Mouse (Mus musculus) adrenal gland, adult 18-20 months (tissue): ENCODE results near the gene Tango6. TPM values are rescaled to one million over a fixed set of nuclear protein-coding genes. Genes with fewer than 3 reads are reported as not detected.
A peak's percentile ranks its signal among the peaks of the same experiment; 100 is the strongest.

Source experiments
- DNase-seq, 2 experiments: peaks; one replicate each; pipeline ENCODE4 v3.0.0; 2021 to 2022; ENCODE audit warnings: low spot score in 2 of 2
- long read RNA-seq, 2 experiments: library from polyadenylated mRNA; stranded (forward); transcript quantifications; one replicate each; pipeline ENCODE4 v2.0.0; 2021
- total RNA-seq, 2 experiments: library from RNA; stranded (reverse); gene quantifications; 1 replicate in 1 of 2; 2 replicates in 1 of 2; pipeline ENCODE4 v1.2.3; 2021

Tango6 gene
- 1 to 10 TPM; 7.1 to 8.4 TPM for total RNA-seq
- long read RNA-seq, experiment 1, full-length matches to known transcripts, result 6 of 9 reads
- long read RNA-seq, experiment 1, partial matches to known transcripts, result 1 of 9 reads
- long read RNA-seq, experiment 1, other reads (novel, unspliced or antisense), result 2 of 9 reads
- long read RNA-seq, experiment 2, full-length matches to known transcripts, result 23 of 32 reads
- long read RNA-seq, experiment 2, partial matches to known transcripts, result 7 of 32 reads
- long read RNA-seq, experiment 2, other reads (novel, unspliced or antisense), result 2 of 32 reads

GRCm38 (mm10) chr8:106682971-106683668, at the start of gene Tango6:
TSS of gene Tango6 (plus strand) at chr8:106683068.
- peak; percentile 92 for DNase-seq

- no peak for DNase-seq
Observed at GRCm38 (mm10) chr8:106633361-106634158, 49.3 kb upstream of the Tango6 start.

DNA sequence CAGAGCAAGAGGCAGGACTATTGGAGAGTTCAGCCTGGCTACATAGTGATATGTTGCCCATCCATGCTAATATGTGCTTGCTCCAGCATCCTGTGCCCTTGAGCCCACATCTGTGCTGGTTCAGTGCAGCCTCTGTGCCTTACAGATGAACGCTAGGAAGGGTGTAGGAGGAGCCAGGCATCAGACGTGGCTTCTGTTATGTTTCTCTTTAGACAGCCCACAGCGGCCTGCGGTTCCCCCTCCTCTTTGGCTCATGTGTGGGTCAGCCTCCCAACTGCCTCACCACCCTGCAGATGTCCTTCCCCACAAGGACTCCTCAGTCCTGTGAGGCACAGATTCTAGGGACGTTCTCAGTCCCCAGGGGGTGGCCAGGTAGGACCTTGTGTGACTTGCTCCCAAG, 47.6 kb upstream of the Tango6 start:
- DNase-seq, result no peak

GRCm38 (mm10) chr8:106637446-106637845, 45.4 kb upstream of the Tango6 start:
- no peak for DNase-seq

- DNase-seq, result no peak
Observed at GRCm38 (mm10) chr8:106638768-106639295, 44.0 kb upstream of the Tango6 start.

GRCm38 (mm10) chr8:106640212-106640611, 42.7 kb upstream of the Tango6 start:
- DNase-seq, result no peak

DNA sequence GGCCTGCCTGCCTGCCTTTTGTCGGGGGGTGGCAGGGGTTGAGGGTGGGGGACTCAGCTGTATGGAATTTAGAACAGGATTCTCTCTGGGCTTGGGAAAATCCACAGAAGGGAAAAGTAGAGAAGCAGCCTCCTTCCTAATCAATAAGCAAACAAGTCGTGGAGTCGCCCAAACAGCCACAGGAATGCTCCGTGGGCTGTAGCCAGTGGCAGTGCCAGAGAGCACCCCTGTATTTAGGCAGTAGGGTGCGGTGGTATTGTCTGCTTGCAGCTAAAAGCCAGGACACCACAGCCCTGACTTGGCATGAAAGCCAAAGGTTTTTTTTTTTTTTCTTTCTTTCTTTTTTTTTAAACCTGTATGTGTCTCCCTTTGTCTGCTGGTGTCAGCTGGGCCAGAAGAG, 41.9 kb upstream of the Tango6 start:
- no peak for DNase-seq

DNA sequence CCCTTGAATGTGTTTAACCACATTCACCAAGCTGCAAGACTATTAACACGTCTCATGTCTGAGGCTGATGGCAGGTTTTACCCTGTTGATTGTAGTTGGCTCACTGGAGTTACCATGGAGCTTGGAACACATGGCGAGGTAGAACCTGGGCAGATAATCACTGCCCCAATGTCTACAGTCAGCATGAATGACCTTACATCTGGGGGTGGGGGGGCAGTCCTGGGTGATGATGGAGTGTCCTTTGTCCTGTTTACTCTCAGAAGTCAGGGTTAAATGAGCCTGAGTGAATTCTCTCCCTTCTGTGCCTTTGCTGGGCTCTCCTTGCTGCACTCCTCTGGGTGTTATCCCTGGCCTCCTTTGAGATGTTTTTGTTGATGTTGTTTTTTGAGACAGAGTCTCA, 40.7 kb upstream of the Tango6 start:
- DNase-seq, result no peak

- DNase-seq, result no peak
Observed at GRCm38 (mm10) chr8:106643100-106643499, 39.8 kb upstream of the Tango6 start.

DNA sequence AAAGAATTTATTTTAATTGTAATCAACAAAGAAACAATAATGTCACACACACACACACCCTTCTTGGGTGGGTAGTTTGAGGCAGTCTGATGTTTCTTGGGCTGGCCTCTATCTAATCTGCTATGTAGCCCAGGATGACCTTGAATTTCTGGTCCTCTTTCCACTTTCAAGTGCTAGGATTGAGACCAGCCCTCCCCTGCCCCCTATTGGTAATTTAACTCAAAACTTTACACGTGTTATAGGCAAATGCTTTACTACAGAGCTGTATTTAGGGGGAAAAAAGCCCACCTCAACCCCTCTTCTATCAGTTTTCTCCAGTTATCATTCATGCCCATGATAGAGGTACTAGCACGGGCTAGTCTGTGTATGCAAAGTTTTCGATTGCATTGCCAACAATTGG, 37.9 kb upstream of the Tango6 start:
- no peak for DNase-seq

DNA sequence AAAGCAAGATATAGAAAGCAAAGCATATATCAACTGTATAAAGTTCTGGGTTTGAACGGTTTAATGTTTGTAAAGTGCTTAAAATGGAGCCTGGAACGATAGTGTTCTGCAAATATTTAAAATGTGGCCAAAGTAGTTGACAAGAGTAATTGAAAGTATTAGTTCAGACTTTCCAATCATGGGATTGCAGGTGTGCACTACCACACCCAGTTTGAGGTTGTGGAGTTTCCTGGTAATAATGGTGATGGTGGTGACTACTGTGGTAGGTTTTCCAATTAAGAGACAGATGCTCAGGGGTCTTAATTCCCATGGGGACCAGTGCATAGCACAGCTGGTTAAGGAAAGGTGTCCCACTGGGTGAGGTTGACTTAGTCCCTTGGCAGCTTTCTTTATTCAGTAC, 36.7 kb upstream of the Tango6 start:
- DNase-seq, result no peak

DNA sequence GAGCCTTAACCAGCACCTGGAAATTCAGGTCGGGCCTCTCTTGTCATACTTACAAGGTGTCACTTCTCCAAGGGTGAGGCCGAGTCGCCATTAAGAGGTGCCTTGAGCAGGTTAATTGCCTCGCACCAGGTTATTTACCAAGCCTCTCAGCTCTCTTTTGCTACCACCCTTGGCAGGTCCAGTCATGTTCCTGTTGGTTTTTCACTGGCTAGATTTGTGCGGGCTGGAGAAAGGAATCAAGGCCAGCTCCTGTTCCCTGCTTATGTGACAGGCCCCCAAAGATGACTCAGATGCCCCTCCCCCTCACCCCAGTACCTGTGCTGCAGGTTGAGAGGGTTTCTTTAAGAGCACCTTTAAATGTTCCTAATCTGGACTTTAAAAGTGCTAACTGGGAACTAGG, 36.1 kb upstream of the Tango6 start:
- no peak for DNase-seq

DNA sequence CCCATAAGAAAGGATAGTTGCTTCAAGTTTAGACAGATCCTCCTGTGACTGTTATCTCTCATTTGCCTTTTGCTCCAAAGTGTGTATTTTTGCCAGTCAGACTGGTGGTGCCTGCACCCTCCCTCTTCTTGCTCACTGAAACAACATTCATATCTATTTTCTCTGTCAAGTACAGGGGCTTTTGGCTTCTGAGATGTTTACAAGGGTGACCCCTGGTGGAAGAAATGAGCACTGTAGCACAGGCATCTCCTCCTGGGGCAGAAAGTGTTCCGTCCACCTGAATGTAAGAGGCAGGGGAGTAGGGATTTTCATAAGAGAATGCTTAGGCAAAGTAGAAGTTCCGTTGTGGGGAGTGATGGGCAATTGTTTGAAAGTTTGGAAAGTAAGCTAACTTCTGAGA, 35.5 kb upstream of the Tango6 start:
- peak; percentile 75 to 77 for DNase-seq

- no peak for DNase-seq
Observed at GRCm38 (mm10) chr8:106648421-106648820, 34.4 kb upstream of the Tango6 start.

DNA sequence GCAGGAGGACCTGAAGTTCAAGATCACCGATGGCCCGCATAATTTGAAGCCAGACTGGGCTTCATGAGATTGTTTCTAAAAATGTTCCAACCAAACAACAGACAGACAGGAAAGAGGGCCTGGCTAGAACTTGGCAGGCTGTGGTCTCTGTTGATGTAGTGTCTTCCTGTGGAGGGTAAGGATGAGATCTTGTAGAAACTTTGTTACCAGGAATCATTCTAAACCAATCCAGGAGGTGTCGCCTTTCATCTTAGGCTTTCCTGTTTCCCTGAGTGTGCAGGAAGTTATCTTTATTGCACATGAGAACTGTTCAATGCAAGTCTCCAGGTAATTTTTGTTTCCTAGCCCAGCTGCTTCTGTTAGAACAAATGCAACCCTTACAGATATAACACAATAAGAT, 30.9 kb upstream of the Tango6 start:
- no peak for DNase-seq

- DNase-seq, result no peak
Observed at GRCm38 (mm10) chr8:106656046-106656445, 26.8 kb upstream of the Tango6 start.

GRCm38 (mm10) chr8:106672786-106673185, 10.1 kb upstream of the Tango6 start:
- no peak for DNase-seq

DNA sequence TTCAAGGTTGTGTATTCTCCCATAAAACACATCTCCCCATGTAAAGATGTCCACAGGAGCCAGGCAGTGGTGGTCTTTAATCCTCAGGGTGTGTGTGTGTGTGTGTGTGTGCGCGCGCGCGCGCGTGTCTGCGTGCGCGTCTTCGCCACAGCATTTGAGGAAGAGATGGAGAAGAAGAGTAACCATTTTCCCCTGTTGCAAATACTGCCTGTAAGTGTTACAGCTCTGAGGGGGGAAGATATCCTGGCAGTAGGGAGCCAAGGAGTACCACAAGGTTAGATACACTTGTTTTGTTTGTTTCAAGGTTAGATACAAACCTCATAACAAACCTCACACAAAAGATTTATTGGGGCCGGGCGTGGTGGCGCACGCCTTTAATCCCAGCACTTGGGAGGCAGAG, 8.6 kb upstream of the Tango6 start:
- no peak for DNase-seq

DNA sequence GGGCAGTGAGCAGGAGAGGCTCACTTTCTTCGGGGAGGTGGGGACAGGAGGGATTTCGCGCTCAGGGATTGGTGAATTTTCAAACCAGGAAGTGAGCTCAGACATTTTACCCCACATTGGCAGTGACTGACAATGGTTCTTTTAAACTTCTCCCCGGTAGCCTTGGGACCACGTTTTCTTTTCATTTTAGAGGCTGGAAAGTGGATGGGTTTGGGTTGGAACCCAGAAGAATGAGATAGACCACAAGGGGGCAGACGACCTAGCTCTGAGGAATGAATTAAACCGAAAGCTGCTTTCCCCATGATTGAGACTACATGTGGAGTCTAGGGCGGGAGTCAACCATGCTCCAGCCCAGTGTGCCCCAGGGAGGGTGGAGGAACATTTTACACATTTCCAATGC, 8.0 kb upstream of the Tango6 start:
- DNase-seq, result no peak

DNA sequence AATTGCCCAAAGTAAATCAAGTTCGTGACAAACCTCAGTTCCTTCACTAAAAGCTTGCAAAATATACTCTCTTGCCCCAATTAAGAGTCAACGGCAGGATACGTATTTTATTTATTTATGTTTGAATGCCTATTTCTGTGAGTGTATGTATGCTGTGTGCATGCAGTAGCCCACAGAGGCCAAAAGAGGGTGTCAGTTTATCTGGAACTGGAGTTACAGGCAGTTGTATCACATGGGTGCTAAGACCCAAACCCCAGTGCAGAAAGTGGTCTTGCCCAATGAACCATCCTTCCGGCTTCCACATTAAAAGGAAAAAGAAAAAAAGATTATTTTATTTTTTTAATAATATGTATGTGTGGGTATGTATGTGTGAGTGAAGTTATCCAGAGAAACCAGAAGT, 1.5 kb downstream of the Tango6 start:
- DNase-seq, result no peak

DNA sequence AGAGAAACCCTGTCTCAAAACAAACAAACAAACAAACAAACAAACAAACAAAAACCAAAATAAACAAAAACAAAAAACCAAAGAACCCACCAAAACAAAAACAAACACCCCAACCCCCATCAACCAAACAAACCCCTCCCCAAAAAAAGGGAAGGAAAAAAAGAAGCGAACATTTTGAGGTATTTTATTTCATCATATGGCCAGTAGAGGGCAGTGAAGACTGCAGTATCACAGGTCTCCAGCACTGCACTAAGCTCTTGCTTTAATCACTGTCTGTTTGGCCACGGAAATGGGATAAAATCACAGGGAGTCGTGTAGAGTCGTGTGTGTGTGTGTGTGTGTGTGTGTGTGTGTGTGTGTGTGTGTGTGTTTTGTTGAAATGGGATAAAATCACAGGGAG, 4.6 kb downstream of the Tango6 start:
- no peak for DNase-seq

- no peak for DNase-seq
Observed at GRCm38 (mm10) chr8:106697748-106698248, 14.9 kb downstream of the Tango6 start.
